Mouse (Mus musculus): ENCODE measurements around the gene Shld2.

The Shld2 gene

DNA sequence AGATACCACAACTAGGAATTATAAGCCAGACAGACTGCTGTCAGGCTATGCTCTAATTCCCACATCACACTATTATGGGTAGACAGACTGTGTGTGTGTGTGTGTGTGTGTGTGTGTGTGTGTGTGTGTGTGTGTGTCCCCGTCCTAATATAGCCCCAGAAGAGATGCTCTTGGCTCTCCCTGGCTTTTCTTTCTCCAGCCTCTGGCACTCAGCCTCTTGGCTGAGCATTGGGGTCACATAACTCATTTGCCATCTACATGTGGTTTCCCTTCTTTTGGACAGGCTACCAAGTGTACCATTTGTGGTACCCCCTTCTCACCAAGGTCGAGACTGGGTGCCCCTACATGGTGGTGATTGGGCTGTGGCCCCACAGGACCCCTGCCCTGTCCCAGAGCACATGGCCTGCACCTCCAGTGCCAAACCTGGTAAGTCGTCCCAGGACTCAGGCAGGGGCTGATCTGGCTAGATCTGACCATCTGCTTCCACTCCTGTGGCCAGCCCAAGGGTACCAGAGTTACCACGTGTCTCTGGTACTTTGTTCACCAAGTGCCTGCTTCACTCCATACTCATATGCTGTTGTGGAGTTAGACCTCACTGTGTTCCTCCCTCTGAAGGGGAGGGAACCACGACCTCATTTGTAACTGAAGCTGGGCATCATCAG lies 88.7 kb downstream of the Shld2 start:
- no peak for DNase-seq (ENCODE audit: low spot score in 2 of 2)

DNA sequence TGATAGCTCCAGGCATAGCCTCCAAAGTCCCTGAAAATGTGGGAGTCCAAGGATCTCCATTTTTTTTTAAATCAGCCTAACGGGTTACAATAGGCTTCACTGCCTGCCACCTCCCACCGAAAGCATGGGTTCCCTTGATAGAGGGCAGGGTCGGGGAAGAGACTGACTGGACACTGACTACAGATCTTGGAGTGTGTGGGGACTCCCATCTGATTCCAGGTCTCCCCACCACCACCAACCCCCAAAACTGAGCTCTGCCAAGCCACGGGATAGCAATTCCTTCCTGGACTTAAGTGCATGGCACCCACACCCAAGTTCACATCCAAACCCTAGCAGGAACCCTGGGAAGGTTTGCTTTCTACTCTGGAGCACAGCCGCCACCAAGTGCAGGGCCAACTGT lies 89.9 kb downstream of the Shld2 start:
- DNase-seq (ENCODE audit: low spot score in 2 of 2), result no peak

DNA sequence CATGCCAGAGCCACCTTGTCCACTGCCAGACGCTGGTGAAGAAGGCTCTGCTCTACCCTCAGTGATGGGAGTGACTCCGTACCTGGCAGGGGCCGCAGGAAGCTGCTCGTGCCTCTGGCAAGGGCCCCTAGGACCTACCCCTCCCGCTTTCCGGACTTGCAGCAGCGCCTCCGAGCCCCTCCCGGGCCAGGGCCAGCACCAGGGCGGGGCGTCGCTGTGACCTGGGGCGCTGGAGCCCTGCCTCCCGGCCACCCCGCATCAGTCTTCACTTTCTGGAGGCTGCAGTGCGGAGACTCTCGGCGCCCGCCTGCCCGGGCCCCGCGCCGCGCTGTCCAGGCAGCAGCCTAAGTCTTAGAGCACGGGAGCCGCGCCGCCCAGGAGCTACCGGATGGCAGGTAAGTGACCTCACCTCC lies 90.5 kb downstream of the Shld2 start:
- DNase-seq (ENCODE audit: low spot score in 2 of 2), result no peak

DNA sequence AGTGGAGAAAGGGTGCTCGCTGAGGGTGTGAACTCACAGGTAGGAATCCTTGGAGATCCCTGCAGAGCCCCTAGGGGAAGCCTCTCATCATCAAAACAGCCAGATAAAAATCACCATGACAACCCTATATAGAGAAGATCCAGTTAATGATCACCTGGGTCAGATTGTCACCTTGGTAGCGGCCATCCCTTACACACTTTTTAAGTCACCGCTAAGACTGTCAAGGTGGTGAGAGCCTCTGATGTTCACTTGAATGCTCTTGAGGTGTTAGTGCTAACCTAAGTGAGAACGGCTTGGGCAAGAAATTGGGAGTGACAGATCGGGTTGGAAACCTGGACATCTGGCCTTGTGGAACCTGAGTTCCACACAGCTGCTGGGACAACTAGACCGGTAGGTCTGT lies 91.0 kb downstream of the Shld2 start, which contains the start of gene Syt15:
Syt15 (plus strand) TSS at position 301 of the 400 bp plus-strand sequence.
- no peak for DNase-seq (ENCODE audit: low spot score in 2 of 2)

DNA sequence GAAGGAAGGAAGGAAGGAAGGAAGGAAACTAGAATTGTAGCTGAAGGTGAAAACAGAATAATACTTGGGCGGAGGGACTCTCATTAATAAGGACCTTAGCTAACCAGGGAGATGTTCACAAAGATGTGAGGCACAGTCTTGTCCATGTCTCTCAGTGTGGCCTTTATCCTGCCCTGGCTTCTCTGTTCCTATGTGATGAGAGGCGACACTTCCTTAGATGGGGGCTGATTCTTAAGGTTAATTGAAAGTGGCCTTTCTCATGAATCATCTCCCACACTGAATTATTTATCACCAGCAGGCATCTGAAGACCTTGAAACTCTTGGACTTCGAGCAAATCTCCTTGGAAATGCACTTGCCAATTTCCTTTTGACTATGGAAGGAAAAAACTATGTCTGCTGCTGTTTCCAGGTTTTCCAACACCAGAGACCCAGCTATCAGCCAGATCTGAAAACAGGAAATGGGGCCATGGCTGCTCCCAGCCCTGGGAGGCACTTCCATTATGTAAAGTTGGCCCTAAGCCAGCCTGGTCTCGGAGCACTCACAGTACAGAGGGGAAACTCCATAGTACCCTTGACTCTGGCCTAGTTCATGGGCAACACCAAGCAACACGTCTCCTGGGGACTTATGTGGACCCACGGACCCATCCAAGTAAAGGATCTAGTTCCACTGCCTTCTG lies 94.7 kb downstream of the Shld2 start:
- DNase-seq (ENCODE audit: low spot score in 2 of 2), result no peak

DNA sequence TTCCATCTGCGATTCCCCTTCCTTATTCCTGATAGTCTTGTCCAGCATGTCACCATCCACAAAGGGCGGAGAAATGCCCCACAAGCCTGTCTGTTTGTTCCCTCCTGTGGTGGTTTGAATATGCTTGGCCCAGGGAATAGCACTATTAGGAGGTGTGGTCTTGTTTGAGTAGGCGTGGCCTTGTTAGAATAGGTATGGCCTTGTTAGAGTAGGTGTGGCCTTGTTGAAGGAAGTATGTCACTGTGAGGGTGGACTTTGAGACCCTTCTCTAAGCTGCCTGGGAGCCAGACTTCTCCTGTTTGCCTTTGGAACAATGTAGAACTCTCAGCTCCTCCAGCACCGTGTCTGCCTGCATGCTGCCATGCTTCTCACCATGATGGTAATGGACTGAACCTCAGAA lies 100.4 kb downstream of the Shld2 start:
- DNase-seq (ENCODE audit: low spot score in 2 of 2), result no peak

DNA sequence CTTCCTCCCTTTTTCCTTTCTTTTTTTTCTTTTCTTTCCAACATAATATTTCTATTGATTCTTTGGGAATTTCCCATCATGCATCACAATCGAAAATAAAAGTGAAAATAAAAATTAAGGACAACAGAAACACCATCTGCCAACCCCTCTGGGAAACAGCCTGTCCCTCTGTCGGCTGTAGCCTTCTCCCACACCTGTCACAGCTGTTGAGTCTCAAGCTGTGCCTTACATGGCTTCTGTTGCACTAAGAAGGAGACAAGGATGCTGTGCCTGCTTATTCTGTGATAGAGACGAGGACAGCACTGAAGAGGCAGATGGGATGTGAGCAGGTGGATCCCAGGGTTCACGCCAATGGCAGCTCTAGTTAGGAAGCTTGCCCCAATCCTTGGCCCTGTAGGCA lies 101.2 kb downstream of the Shld2 start:
- DNase-seq (ENCODE audit: low spot score in 2 of 2), result no peak

DNA sequence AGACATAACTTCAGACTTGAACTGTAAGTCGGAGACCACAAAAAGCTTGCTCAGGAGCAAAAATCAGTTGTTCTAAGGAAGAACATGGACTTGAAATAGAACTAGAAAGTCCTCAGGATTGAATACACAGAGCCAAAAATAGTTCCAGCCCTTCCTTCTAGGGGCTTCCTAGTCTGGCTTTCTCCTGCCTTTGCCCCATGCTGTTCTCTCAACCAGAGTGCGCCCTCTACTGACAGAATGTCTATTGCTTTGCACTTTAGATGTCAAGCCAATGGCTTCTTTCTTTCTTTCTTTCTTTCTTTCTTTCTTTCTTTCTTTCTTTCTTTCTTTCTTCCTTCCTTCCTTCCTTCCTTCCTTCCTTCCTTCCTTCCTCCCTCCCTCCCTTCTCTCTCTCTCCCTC lies 101.6 kb downstream of the Shld2 start:
- DNase-seq (ENCODE audit: low spot score in 2 of 2), result no peak

DNA sequence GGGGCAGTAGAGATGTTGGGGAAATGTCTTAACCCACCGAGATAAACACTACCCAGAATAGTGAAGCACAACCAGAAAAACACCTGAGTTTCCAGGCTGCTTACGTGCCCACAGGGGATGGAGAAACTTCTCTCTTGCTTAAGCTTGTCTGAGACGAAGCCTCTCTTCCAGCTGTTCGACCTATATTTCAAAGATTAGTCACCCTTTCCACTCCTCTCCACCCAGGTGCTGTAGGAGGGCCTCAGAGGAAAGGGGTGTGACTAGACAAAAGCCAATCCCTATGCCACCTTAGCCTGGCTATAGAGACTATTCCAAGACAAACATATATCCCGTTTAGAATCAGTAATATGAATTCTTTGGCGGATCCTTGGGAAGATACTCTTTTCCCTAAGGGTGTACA lies 102.3 kb downstream of the Shld2 start:
- no peak for DNase-seq (ENCODE audit: low spot score in 2 of 2)

DNA sequence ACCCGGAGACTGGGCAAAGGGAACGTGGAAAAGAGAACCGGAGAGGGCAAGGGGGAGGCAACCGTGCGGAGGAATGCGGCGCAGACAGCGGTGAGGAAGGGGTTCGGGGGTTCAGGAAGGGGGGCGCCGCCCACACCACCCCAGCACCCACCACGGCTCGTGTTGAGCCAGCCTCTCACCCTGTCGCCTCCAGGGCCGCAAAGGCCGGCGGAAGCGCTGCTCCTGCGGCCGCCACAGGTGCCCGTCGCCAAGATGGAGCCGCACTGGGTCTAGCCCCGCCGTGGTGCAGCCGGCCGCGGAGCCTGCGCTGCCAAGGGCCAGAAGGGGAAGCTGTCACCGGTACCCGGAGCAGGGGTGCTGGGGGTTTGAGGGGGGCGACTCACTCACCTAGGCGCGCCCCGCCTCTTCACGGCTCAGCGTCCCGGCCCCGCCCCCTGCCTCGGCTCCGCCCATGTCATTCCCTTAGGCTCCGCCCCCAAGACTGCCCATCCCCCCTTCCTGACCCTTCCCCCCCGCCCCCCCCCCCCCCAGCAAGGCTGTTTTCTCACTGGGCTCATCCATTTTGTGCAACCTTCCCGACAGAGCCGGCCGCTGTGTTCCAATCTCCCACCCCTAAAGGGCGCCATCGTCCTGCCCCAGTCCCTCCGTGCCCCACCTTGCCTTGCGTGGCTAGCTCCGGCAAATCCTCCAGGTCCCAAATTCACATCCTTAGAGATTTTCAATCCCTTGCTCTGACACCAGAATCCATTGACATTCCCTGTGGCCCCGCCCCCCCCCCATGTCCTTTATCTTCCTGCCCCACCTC lies 108.9 kb downstream of the Shld2 start, which contains the start of gene Gprin2:
Gprin2 (minus strand) TSS at position 423 of the 805 bp plus-strand sequence.
- DNase-seq (ENCODE audit: low spot score in 2 of 2), result peak in 1 of 2 experiments; percentile 21

DNA sequence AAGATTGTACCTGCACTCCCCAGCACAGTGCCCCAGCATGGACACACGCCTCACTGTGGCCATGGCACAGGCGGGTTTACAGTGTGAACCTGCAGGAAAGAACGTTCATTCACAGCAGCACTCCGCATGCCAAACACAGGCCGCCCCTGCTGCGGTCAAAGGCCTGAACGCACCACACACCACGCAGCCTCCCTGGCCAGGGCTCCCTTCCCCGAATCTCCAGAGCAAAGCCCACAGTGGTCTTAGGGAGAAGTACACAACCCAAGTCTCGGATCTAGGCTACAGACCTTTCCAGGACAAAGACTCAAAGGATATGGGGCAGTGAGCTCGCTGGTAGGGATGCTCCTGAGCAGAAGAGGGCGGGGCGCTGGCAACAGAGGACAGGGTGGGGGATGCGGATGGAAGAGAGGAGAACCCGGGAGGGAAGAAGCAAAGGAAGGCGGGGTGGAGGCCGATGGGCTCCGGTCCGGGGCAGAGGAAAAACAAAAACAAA lies 109.5 kb downstream of the Shld2 start:
- peak in 1 of 2 experiments; percentile 27 for DNase-seq (ENCODE audit: low spot score in 2 of 2)

DNA sequence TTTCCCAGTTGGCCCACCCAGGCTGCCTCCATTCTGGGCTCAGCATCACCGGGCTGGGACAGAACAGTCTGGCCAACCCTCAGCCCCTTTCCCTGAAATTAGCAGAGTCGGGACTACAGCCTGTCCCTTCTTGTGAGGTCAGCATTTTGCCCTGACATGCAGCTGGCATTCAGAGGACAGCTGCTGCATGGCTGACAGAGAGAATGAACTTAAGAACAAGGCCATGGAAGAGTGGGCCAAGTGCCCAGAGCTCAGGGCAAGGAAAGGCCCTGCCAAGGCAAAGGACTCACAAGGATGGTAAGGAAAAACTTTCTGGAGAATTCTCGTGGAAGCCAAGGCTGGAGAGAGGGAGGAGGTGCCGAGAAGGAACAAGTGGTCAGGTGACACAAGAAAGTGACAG lies 113.6 kb downstream of the Shld2 start:
- DNase-seq (ENCODE audit: low spot score in 2 of 2), result no peak

DNA sequence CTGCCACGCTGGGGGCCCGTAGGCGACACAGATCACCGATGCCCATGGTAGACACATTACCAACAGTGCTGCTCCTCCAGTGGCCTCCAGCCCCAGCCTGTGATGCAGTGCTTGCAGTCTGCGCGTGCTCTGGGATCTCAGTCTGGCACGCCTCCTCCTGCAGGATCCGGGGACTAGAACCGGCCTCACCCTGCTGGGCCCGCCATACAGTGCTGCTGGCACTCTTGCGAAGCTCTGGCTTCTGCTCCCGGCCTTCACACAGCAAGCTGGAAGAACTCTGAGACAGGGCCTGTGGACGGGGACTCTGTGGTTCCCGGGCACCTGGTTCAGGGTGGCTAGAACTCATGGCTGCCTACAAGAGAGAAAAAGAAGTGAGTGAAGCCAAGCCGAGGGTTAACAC lies 114.8 kb downstream of the Shld2 start:
- DNase-seq (ENCODE audit: low spot score in 2 of 2), result no peak

DNA sequence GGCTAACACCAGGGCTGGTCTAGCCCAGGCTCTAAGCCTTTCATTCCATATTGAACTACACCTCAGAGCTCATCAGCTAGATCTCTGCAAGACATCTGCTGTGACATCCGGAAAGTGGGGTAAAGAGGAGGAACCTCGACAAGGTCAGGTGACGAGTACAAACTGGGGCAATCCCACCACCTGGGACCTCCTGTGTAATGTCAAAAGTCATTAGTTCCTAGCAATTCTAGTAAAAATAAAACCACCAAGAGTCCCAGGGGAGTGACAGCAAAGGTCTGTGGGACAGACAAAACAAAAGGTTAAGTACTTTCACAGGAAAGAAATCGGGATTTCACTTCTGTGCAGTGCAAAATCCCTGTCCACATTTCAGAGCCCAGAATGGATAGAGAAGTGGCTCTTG lies 116.4 kb downstream of the Shld2 start:
- DNase-seq (ENCODE audit: low spot score in 2 of 2), result no peak

DNA sequence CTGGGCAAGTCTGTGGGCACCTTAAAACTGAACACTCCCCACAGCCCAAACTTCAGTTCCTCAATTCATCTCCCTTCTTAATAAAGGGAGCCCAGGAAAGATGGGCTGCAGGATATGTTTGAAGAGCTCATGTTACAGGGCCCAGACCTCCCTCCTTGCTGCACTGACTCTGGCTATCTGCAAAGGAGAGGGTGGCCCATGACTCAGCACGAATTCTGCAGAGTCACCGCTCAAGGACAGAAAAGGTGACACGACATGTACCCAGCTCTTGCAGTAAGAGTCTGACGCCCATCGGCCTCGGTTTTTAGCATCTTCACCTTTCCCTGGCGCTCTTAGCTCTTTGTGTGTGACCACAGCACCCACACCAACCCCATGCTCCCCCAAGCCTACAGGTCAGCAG lies 119.9 kb downstream of the Shld2 start:
- no peak for DNase-seq (ENCODE audit: low spot score in 2 of 2)

DNA sequence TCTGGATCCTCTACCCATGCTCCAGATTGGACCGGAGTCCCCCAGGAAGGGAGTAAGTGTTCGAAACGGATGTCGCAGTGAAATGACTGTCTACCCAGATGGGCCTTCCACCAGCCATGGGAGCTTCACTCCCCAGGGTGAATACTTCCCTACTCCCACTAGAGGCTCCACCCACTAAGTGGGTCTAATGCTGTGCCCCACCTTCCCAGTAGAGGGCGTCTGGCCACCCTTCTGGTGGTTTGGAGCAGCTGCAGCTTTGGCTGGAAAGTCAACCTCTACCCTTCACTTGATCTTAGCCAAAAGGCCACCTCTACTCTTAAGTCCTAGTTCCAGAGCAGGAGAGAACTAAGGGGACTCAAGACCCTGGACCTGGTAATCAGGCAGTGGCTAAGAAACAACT lies 121.7 kb downstream of the Shld2 start:
- DNase-seq (ENCODE audit: low spot score in 2 of 2), result peak in 1 of 2 experiments; percentile 22
